In genomic region chr1:67276270-67276669, GRCm38 (mm10) we compare ENCODE assay signal across 12 mouse cellular contexts.
"Had no signal": no experiment of that assay in that cellular context is flagged by ENCODE, and none has a peak within 500 bp of the region (broad histone marks: within the 10 kb centered on the region; RNA-seq: fewer than 3 reads in every experiment).

No protein-coding gene starts in this region.

- H3K9me3 ChIP-seq: midbrain, embryonic 10.5 days; midbrain, embryonic 13.5 days; midbrain, embryonic 15.5 days; neural tube, embryonic 12.5 days had no signal

- H3K36me3 ChIP-seq: midbrain, embryonic 10.5 days; midbrain, embryonic 13.5 days; midbrain, embryonic 15.5 days; neural tube, embryonic 12.5 days had no signal

- DNase-seq: lung, adult 18-20 months; lung, embryonic 14.5 days; lung, postnatal 10 days; lung, postnatal 4 days; right cerebral cortex, postnatal 14 days; thymus, adult 18-20 months; thymus, postnatal 14 days; thymus, postnatal 36 days had no signal

- H3K27ac ChIP-seq: midbrain, embryonic 10.5 days; midbrain, embryonic 13.5 days; midbrain, embryonic 15.5 days; neural tube, embryonic 12.5 days had no signal

- H3K4me1 ChIP-seq: midbrain, embryonic 10.5 days; midbrain, embryonic 13.5 days; midbrain, embryonic 15.5 days; neural tube, embryonic 12.5 days had no signal

- H3K27me3 ChIP-seq: midbrain, embryonic 13.5 days; midbrain, embryonic 15.5 days; neural tube, embryonic 12.5 days had no signal

- H3K9ac ChIP-seq: lung, embryonic 14.5 days; midbrain, embryonic 13.5 days; midbrain, embryonic 15.5 days; neural tube, embryonic 12.5 days had no signal

- ATAC-seq: midbrain, embryonic 13.5 days; midbrain, embryonic 15.5 days had no signal

- H3K4me2 ChIP-seq: lung, embryonic 14.5 days; midbrain, embryonic 13.5 days; midbrain, embryonic 15.5 days; neural tube, embryonic 12.5 days had no signal

- H3K4me3 ChIP-seq: midbrain, embryonic 10.5 days; midbrain, embryonic 13.5 days; midbrain, embryonic 15.5 days; neural tube, embryonic 12.5 days had no signal
